Mouse (Mus musculus): ENCODE measurements around the gene Olfr1232.

GRCm38 (mm10) chr2:89287914-89288313 is 41.6 kb downstream of the Olfr1232 start, which contains the start of gene Olfr1229:
- TF ChIP-seq EP300 (IDR thresholded peaks at IDR 0.05; ENCODE audit: low read depth) (no peak), CTCF (IDR thresholded peaks at IDR 0.05; ENCODE audit: low read depth) (no peak)

All from heart, postnatal 0 days (tissue).